Mouse (Mus musculus) duodenum, adult 2 months (tissue): ENCODE measurements around the gene D13Ertd608e. TPM values are rescaled to one million over a fixed set of nuclear protein-coding genes. Genes with fewer than 3 reads are reported as not detected.

ENCODE experiments used
- polyA plus RNA-seq: library from polyadenylated mRNA; depleted of rRNA; stranded (reverse); fragments of >200 nt; gene quantifications from 2 replicates; pipeline ENCODE4 v1.2.3, GENCODE M21; 2012; ENCODE audit warnings: low replicate concordance; rRNA removed

The D13Ertd608e gene
- not detected in 2 replicates for polyA plus RNA-seq

DNA sequence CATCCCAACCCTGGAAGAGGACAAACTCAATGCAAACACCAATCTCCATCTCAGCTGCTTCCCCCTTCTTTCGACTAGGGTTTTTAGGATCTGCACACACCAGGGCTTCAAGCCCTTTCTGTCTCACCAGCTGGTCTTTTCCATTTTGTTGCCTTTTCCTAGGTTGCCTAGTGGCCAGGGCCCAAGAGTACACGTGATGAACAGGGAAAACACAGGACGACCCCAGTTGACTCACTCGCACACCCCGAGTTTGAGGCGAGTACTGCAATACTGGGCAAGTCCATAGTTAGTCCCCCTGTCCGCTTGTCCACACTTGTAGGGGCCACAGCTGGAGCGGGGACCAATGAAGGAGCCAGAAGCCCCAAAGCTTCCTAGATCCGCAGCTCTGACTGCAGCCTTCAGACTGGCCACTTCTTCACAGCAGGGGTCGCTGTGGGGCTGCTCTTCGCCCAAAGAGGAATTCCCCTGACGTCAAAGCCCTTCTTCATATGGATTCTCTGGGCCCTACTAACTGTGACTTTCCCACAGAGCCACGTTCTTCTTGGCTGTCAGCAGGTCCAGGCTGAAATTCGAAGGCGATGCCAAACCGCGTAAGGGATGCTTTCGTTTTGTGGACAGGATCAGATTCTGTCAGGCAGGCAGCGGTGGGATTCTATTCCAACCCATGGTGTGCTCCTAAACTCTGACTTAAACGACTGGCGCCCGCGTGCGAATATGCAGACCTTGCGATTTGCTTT, at the start of gene D13Ertd608e:
TSS of gene D13Ertd608e (plus strand) at position 687 of the 737 bp plus-strand sequence.

GRCm38 (mm10) chr13:119790761-119791579, 44.8 kb upstream of the D13Ertd608e start, which contains the start of gene Zfp131:
TSS of gene Zfp131 (minus strand) at chr13:119790889.

GRCm38 (mm10) chr13:119830116-119830515, 5.7 kb upstream of the D13Ertd608e start, which contains the start of gene AF067063:
TSS of gene AF067063 (minus strand) at chr13:119830216.

DNA sequence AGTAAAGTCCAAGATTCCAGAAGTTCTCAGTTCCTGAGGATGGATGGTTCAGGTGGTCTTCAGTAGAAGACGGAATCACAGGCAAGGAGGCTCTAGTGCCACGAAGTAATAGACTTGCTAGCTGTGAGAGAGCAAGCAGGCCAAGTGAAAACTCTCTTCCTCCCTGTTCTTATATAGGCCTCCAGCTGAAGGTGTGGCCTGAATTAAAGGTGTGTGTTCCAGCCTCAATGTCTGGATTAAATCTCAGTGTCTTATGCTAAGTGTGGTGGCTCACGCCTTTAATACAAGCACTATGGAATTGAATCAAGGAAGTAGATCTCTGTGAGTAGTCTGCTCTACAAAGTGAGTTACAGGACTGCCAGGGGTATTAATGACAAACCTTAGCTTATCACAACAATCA, 58.9 kb downstream of the D13Ertd608e start, which contains the start of gene Tcstv1:
TSS of gene Tcstv1 (minus strand) at position 101 of the 400 bp plus-strand sequence.

Other genes starting within 250 kb of the D13Ertd608e start
- 1.4 and 3.1 TPM in 2 replicates for gene Ccl28, start 212.2 kb upstream of the D13Ertd608e start, polyA plus RNA-seq
- gene Hmgcs1, start 145.6 kb upstream of the D13Ertd608e start, polyA plus RNA-seq = 5.8 and 12.7 TPM in 2 replicates
- 0.04 and 0.05 TPM in 2 replicates for gene Nim1k, start 80.1 kb upstream of the D13Ertd608e start, polyA plus RNA-seq
- gene Zfp131, start 45.1 kb upstream of the D13Ertd608e start, polyA plus RNA-seq = 6.5 and 10.2 TPM in 2 replicates
- gene AF067063, start 5.8 kb upstream of the D13Ertd608e start, polyA plus RNA-seq = not detected in 2 replicates
- not detected in 2 replicates for gene Tcstv1, start 58.8 kb downstream of the D13Ertd608e start, polyA plus RNA-seq
- not detected in 2 replicates for gene Gm21761, start 93.3 kb downstream of the D13Ertd608e start, polyA plus RNA-seq
- gene B020031M17Rik, start 114.8 kb downstream of the D13Ertd608e start, polyA plus RNA-seq = not detected in 2 replicates
- gene Gm36079, start 191.0 kb downstream of the D13Ertd608e start, polyA plus RNA-seq = not detected in 2 replicates
- gene Gm21188, start 216.2 kb downstream of the D13Ertd608e start, polyA plus RNA-seq = not detected in 2 replicates